Mouse (Mus musculus): Measurements from ENCODE around the gene Cadm4. TPM values are rescaled to one million over a fixed set of nuclear protein-coding genes. Genes with fewer than 3 reads are reported as not detected.

Cadm4 gene
- polyA plus RNA-seq, 1 experiment from 2014 or later: 47.0 TPM

DNA sequence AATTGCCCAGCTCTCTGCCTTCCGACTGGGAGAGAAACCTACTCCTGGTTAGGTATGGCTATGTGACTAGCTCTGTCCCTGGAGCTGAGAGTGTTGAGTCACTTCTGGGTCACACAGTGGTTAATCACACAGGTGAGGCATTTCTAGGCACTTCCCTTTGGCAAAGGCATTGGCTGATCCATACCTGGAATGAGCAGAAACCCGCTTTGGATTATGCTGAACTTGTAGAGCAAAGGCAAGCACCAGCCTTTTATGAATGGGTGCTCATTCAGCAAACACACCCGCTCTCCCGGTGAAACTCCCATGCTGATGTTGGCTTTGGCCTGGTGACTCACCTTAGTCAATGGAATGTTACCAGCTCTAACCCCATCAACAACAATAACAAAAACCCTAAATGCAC lies 57.9 kb downstream of the Cadm4 start:
- Histone ChIP-seq H3K4me1 (ENCODE audit: control insufficient read depth, insufficient read depth, low read depth, low read length) (no peaks in the 10 kb centered on the region), H3K4me2 (ENCODE audit: low read length) (no peak overlapping the region), H3K9ac (ENCODE audit: low read depth, low read length) (no peak overlapping the region), H3K36me3 (ENCODE audit: control insufficient read depth, insufficient read depth, low read length) (peaks cover 9% of the 10 kb centered on the region; the same call in 1 of the 2 replicates), H3K27ac (ENCODE audit: low read depth, low read length) (no peak overlapping the region), H3K4me3 (ENCODE audit: low read length) (no peak overlapping the region), H3K9me3 (ENCODE audit: control insufficient read depth, low read length) (no peaks in the 10 kb centered on the region), H3K27me3 (replicated peaks; ENCODE audit: control insufficient read depth, insufficient read depth, low read length) (no peaks in the 10 kb centered on the region)
- no peak for ATAC-seq
- WGBS: 91% methylated on average over 4 of the region's 4 CpGs

DNA sequence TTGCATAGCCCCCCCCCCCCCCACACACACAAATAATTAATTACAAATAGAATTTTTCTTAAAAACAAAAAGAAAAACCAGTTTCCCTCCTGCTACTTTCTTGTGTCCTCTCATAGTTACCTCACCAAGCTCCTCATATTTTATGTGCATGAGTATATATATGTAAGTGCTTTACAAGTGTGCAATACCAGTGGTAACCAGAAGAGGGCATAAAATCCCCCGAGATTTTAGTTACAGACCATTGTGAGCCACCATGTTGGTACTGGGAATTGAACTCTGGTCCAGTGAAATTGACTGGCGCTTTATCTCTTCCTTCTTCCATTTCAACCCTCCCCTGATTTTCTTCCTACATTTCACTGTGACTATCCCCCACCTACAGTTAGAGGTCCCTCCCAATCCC lies 62.7 kb downstream of the Cadm4 start:
- 78% methylated on average over 2 of the region's 2 CpGs for WGBS
- H3K27me3 ChIP-seq (replicated peaks; ENCODE audit: control insufficient read depth, insufficient read depth, low read length): no peaks in the 10 kb centered on the region
- no peak overlapping the region for H3K27ac ChIP-seq (ENCODE audit: low read depth, low read length)
- H3K36me3 ChIP-seq (ENCODE audit: control insufficient read depth, insufficient read depth, low read length): peaks cover 2% of the 10 kb centered on the region; the same call in 1 of the 2 replicates
- H3K4me3 ChIP-seq (ENCODE audit: low read length): no peak overlapping the region
- no peak overlapping the region for H3K4me2 ChIP-seq (ENCODE audit: low read length)
- ATAC-seq: no peak
- peaks cover 14% of the 10 kb centered on the region for H3K4me1 ChIP-seq (ENCODE audit: control insufficient read depth, insufficient read depth, low read depth, low read length)
- no peak overlapping the region for H3K9ac ChIP-seq (ENCODE audit: low read depth, low read length)
- H3K9me3 ChIP-seq (ENCODE audit: control insufficient read depth, low read length): no peaks in the 10 kb centered on the region

DNA sequence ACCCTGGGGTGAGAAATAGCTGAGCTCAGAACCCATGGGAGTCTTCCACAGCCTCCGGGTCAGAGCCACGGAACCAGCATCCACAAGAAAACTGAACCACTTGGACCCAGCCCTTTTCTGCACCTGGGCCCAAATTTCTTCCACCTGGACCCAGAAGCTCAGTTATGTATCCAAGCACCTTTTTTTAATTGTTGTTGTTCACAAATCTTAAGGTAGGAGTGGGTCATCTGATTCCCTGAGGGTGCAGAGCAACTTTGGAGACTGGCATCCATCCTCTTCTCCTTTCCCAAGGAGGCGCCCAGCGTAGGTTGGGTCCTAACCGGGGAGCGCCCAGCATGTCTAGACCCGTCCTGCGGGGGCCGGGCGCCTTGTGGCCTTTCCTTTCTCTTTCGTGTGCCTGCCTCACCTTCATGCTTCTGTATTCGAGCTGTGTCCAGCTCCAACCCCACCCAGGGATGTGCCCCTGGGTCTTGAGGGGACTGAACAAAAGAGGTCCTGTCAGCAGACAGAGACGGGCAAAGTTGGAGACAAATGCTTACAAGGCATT lies 64.3 kb downstream of the Cadm4 start, which contains the start of the genes Pinlyp and Xrcc1:
Pinlyp (minus strand) TSS at position 51 of the 547 bp plus-strand sequence.
Xrcc1 (plus strand) TSS at position 222 of the 547 bp plus-strand sequence.
- Histone ChIP-seq H3K36me3 (ENCODE audit: control insufficient read depth, insufficient read depth, low read length) (peaks cover 3% of the 10 kb centered on the region; the same call in 1 of the 2 replicates), H3K4me3 (ENCODE audit: low read length) (peak within 1 kb of the TSS; percentile 85), H3K27me3 (replicated peaks; ENCODE audit: control insufficient read depth, insufficient read depth, low read length) (no peaks in the 10 kb centered on the region), H3K27ac (ENCODE audit: low read depth, low read length) (peak within 1 kb of the TSS; percentile 77), H3K4me2 (ENCODE audit: low read length) (peak within 1 kb of the TSS; percentile 73), H3K9ac (ENCODE audit: low read depth, low read length) (peak within 1 kb of the TSS; percentile 91), H3K9me3 (ENCODE audit: control insufficient read depth, low read length) (no peaks in the 10 kb centered on the region), H3K4me1 (ENCODE audit: control insufficient read depth, insufficient read depth, low read depth, low read length) (peaks cover 14% of the 10 kb centered on the region)
- ATAC-seq: 0 out of 2 replicates have a peak, but pooled peaks have one; percentile 31
- 33% methylated on average over 13 of the region's 13 CpGs for WGBS

DNA sequence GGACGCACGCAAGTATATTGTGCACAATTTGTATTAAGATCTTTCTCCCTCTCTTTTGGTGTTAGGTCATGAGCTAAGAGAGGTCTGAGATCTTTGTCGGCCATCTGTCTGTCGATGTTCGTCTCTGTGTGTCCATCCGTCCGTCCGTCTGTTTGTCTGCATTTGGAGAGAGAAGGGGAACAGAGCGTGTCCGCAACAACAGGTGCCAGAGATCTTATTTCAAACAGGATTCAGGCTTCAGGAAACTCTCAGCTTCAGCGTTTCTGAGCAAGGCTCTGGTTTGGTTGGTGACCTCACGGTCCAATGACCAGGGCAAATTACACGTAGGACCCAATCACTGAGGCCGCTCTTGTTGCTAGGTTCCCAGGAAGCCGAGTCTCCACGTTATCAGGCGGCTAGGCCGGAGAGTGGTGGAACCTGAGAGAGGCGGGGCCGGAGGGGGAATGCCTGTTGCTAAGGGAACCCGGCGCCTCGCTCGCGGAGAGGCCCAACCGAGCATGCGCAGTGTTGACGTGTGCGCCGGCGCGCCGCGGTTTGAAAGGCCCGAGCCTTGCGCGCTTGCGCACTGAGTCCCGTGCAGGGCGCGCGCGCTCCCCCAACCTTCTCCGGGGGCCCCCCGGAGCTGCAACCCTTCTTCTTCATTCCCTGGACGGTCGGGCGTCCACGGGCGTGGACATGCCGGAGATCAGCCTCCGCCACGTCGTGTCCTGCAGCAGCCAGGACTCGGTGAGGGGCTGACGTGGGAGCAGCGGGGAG lies 65.0 kb downstream of the Cadm4 start:
- H3K4me2 ChIP-seq (ENCODE audit: low read length): peak overlapping the region; percentile 73
- 2% methylated on average over 57 of the region's 57 CpGs for WGBS
- peak overlapping the region; percentile 91 for H3K9ac ChIP-seq (ENCODE audit: low read depth, low read length)
- peak; percentile 98 for ATAC-seq
- H3K4me1 ChIP-seq (ENCODE audit: control insufficient read depth, insufficient read depth, low read depth, low read length): peaks cover 14% of the 10 kb centered on the region
- peak overlapping the region; percentile 85 for H3K4me3 ChIP-seq (ENCODE audit: low read length)
- H3K9me3 ChIP-seq (ENCODE audit: control insufficient read depth, low read length): no peaks in the 10 kb centered on the region
- H3K36me3 ChIP-seq (ENCODE audit: control insufficient read depth, insufficient read depth, low read length): peaks cover 3% of the 10 kb centered on the region; the same call in 1 of the 2 replicates
- H3K27me3 ChIP-seq (replicated peaks; ENCODE audit: control insufficient read depth, insufficient read depth, low read length): no peaks in the 10 kb centered on the region
- H3K27ac ChIP-seq (ENCODE audit: low read depth, low read length): peak overlapping the region; percentile 77

DNA sequence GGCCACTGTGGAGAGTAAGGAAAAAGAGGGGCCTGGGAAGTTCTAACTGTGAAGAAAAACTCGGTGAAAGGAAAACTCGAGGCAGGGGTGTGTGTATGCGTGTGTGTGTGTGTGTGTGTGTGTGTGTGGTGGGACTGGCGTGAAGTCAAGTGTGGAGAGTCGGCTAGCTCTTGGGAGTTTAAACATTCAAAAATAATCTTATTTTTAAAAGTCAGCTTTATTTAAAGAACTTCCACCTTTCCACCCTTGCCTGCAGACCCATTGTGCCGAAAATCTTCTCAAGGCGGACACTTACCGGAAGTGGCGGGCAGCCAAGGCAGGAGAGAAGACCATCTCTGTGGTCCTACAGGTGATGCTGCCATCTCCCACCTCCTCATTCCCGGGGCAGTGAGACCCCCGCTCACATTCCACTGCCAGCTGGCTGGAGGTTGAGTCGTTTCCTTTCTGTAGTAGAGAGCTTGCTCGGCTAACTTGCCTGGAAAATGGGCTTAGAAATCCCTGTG lies 65.8 kb downstream of the Cadm4 start:
- Histone ChIP-seq H3K9me3 (ENCODE audit: control insufficient read depth, low read length) (no peaks in the 10 kb centered on the region), H3K4me3 (ENCODE audit: low read length) (peak overlapping the region; percentile 85), H3K27me3 (replicated peaks; ENCODE audit: control insufficient read depth, insufficient read depth, low read length) (no peaks in the 10 kb centered on the region), H3K4me2 (ENCODE audit: low read length) (peak overlapping the region; percentile 73), H3K4me1 (ENCODE audit: control insufficient read depth, insufficient read depth, low read depth, low read length) (peaks cover 14% of the 10 kb centered on the region), H3K36me3 (ENCODE audit: control insufficient read depth, insufficient read depth, low read length) (peaks cover 7% of the 10 kb centered on the region; the same call in 1 of the 2 replicates), H3K9ac (ENCODE audit: low read depth, low read length) (peak overlapping the region; percentile 91), H3K27ac (ENCODE audit: low read depth, low read length) (peak overlapping the region; percentile 77)
- WGBS: 29% methylated on average over 13 of the region's 13 CpGs
- no peak for ATAC-seq

DNA sequence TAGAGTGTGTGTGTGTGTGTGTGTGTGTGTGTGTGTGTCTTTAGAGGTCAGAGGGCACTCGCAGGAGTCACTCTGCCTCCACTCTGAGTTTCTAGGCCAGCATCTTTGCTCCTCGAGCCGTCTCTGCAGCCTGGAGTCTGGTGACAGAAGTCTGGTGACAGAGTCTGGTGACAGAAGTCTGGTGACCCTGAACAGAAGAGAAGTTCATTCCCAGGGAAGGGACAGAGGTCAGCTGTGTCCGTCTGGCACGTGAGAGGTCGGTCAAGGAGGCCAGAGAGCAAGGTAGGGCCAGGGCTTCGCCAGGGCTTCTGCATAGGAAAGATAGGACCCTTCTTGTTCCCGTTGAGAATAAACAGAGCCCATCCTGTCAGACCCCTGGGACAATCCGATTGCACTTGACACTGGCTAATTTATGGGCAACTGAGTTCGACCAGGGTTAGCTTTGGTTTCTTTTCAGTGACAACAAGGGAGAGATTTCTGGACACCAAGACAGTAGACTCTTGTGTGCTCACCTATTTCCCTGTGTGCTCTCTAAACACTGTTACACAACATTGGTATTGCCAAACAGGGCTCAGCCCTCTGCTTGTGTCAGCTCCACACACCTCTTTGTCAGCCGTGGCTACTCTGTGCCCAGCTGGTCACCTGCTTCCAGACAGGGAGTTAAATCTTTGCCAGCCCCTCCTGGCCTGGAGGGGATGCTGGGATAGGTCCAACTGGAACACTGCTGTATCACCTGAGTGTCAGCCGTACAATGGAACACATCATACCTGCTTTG lies 70.3 kb downstream of the Cadm4 start:
- Histone ChIP-seq H3K4me2 (ENCODE audit: low read length) (no peak overlapping the region), H3K9ac (ENCODE audit: low read depth, low read length) (no peak overlapping the region), H3K27ac (ENCODE audit: low read depth, low read length) (no peak overlapping the region), H3K36me3 (ENCODE audit: control insufficient read depth, insufficient read depth, low read length) (peaks cover 14% of the 10 kb centered on the region), H3K9me3 (ENCODE audit: control insufficient read depth, low read length) (no peaks in the 10 kb centered on the region), H3K27me3 (replicated peaks; ENCODE audit: control insufficient read depth, insufficient read depth, low read length) (no peaks in the 10 kb centered on the region), H3K4me1 (ENCODE audit: control insufficient read depth, insufficient read depth, low read depth, low read length) (peaks cover 8% of the 10 kb centered on the region), H3K4me3 (ENCODE audit: low read length) (no peak overlapping the region)
- WGBS: 88% methylated on average over 12 of the region's 12 CpGs
- no peak for ATAC-seq

Other genes with a start within 250 kb of the Cadm4 start
- gene Zfp109, start 244.5 kb upstream of the Cadm4 start, polyA plus RNA-seq (2015; fragmentation: Nextera tagmentation; extraction: Ambion mirVana): 4.2 and 4.9 TPM in 2 replicates
- 5.7 and 6.1 TPM in 2 replicates for gene Zfp108, start 227.2 kb upstream of the Cadm4 start, polyA plus RNA-seq (2015; fragmentation: Nextera tagmentation; extraction: Ambion mirVana)
- 6.4 and 8.2 TPM in 2 replicates for gene Zfp93, start 211.6 kb upstream of the Cadm4 start, polyA plus RNA-seq (2015; fragmentation: Nextera tagmentation; extraction: Ambion mirVana)
- gene Zfp61, start 180.8 kb upstream of the Cadm4 start, polyA plus RNA-seq (2015; fragmentation: Nextera tagmentation; extraction: Ambion mirVana): 41.4 and 42.1 TPM in 2 replicates
- 19.2 and 19.8 TPM in 2 replicates for gene Zfp94, start 165.4 kb upstream of the Cadm4 start, polyA plus RNA-seq (2015; fragmentation: Nextera tagmentation; extraction: Ambion mirVana)
- 0.25 and 0.44 TPM in 2 replicates for gene Tescl, start 148.1 kb upstream of the Cadm4 start, polyA plus RNA-seq (2015; fragmentation: Nextera tagmentation; extraction: Ambion mirVana)
- gene Lypd5, start 132.8 kb upstream of the Cadm4 start, polyA plus RNA-seq (2015; fragmentation: Nextera tagmentation; extraction: Ambion mirVana): not detected in 2 replicates
- gene Kcnn4, start 111.8 kb upstream of the Cadm4 start, polyA plus RNA-seq (2015; fragmentation: Nextera tagmentation; extraction: Ambion mirVana): 2.5 and 3.2 TPM in 2 replicates
- gene Smg9, start 82.4 kb upstream of the Cadm4 start, polyA plus RNA-seq (2015; fragmentation: Nextera tagmentation; extraction: Ambion mirVana): 38.2 and 38.9 TPM in 2 replicates
- gene Irgc1, start 29.7 kb upstream of the Cadm4 start, polyA plus RNA-seq (2015; fragmentation: Nextera tagmentation; extraction: Ambion mirVana): not detected in 2 replicates
- gene Plaur, start 19.5 kb upstream of the Cadm4 start, polyA plus RNA-seq (2015; fragmentation: Nextera tagmentation; extraction: Ambion mirVana): 1.8 and 2.2 TPM in 2 replicates
- gene Zfp428, start 25.0 kb downstream of the Cadm4 start, polyA plus RNA-seq (2015; fragmentation: Nextera tagmentation; extraction: Ambion mirVana): 272 and 277 TPM in 2 replicates
- 1.0 and 1.1 TPM in 2 replicates for gene AC161166.1, start 30.4 kb downstream of the Cadm4 start, polyA plus RNA-seq (2015; fragmentation: Nextera tagmentation; extraction: Ambion mirVana)
- 19.2 and 24.7 TPM in 2 replicates for gene Irgq, start 48.7 kb downstream of the Cadm4 start, polyA plus RNA-seq (2015; fragmentation: Nextera tagmentation; extraction: Ambion mirVana)
- not detected in 2 replicates for gene Pinlyp, start 64.1 kb downstream of the Cadm4 start, polyA plus RNA-seq (2015; fragmentation: Nextera tagmentation; extraction: Ambion mirVana)
- gene Xrcc1, start 64.3 kb downstream of the Cadm4 start, polyA plus RNA-seq (2015; fragmentation: Nextera tagmentation; extraction: Ambion mirVana): 63.8 and 74.3 TPM in 2 replicates
- gene Ethe1, start 105.5 kb downstream of the Cadm4 start, polyA plus RNA-seq (2015; fragmentation: Nextera tagmentation; extraction: Ambion mirVana): 29.1 and 30.9 TPM in 2 replicates
- gene Zfp575, start 105.6 kb downstream of the Cadm4 start, polyA plus RNA-seq (2015; fragmentation: Nextera tagmentation; extraction: Ambion mirVana): 17.1 and 17.7 TPM in 2 replicates
- gene Phldb3, start 128.7 kb downstream of the Cadm4 start, polyA plus RNA-seq (2015; fragmentation: Nextera tagmentation; extraction: Ambion mirVana): not detected in 2 replicates
- gene Lypd3, start 154.5 kb downstream of the Cadm4 start, polyA plus RNA-seq (2015; fragmentation: Nextera tagmentation; extraction: Ambion mirVana): 0.76 and 0.78 TPM in 2 replicates
- not detected in 2 replicates for gene Tex101, start 194.7 kb downstream of the Cadm4 start, polyA plus RNA-seq (2015; fragmentation: Nextera tagmentation; extraction: Ambion mirVana)
- not detected in 2 replicates for gene BC049730, start 227.2 kb downstream of the Cadm4 start, polyA plus RNA-seq (2015; fragmentation: Nextera tagmentation; extraction: Ambion mirVana)
- not detected in 2 replicates for gene Gm4763, start 244.9 kb downstream of the Cadm4 start, polyA plus RNA-seq (2015; fragmentation: Nextera tagmentation; extraction: Ambion mirVana)